Mouse (Mus musculus) stomach, embryonic 15.5 days (tissue): ENCODE results near the gene Vps51. TPM values are rescaled to one million over a fixed set of nuclear protein-coding genes. Genes with fewer than 3 reads are reported as not detected.
A peak's percentile ranks its signal among the peaks of the same experiment; 100 is the strongest.

Experiments
- ATAC-seq: fragments of 200-750 bp; cut with Nextera tagmentation; 2 replicates; pipeline ENCODE4 v1.8.0; 2017; ENCODE audit warnings: low read depth, moderate number of reproducible peaks, moderate TSS enrichment; ENCODE audit not compliant: insufficient read depth, low FRiP score
- H3K27ac ChIP-seq: fragments of 300-500 bp; sonication (generic); 2 replicates; pipeline ENCODE4 v1.5.1; 2015; ENCODE audit warnings: mild to moderate bottlenecking, inconsistent platforms
- H3K27me3 ChIP-seq: fragments of 300-500 bp; sonication (generic); replicated peaks from 2 replicates; pipeline ENCODE4 v1.6.1; 2015; ENCODE audit warnings: inconsistent platforms
- H3K36me3 ChIP-seq: fragments of 300-500 bp; sonication (generic); 2 replicates; pipeline ENCODE4 v1.6.1; 2015; ENCODE audit warnings: inconsistent platforms
- H3K4me1 ChIP-seq: fragments of 300-500 bp; sonication (generic); 2 replicates; pipeline ENCODE4 v1.6.1; 2015; ENCODE audit warnings: inconsistent platforms
- H3K4me2 ChIP-seq: fragments of 300-500 bp; sonication (generic); 2 replicates; pipeline ENCODE4 v1.6.1; 2015; ENCODE audit warnings: mild to moderate bottlenecking, inconsistent platforms
- H3K4me3 ChIP-seq: fragments of 300-500 bp; sonication (generic); replicated peaks from 2 replicates; pipeline ENCODE4 v1.5.1; 2015; ENCODE audit warnings: inconsistent platforms
- H3K9ac ChIP-seq: fragments of 300-500 bp; sonication (generic); 2 replicates; pipeline ENCODE4 v1.6.1; 2015; ENCODE audit warnings: inconsistent platforms
- H3K9me3 ChIP-seq: fragments of 300-500 bp; sonication (generic); 2 replicates; pipeline ENCODE4 v1.6.1; 2016; ENCODE audit warnings: inconsistent platforms
- WGBS: fragments of 180-500 bp; shearing (Covaris S2); methylation state at CpG from one replicate; pipeline ENCODE4 v1.1.7; 2015; 5-methylcytosine and 5-hydroxymethylcytosine counted together
- polyA plus RNA-seq: library from polyadenylated mRNA; unstranded; fragments of >200 nt; fragmentation: Nextera tagmentation; extraction: Ambion mirVana; gene quantifications from 2 replicates; pipeline ENCODE4 v1.2.1, GENCODE M21; 2015

Vps51 gene
- polyA plus RNA-seq, 1 experiment from 2014 or later, result 69.1 TPM

GRCm38 (mm10) chr19:6104476-6104875 lies 27.4 kb upstream of the Vps51 start:
- Histone ChIP-seq H3K9ac (no peak overlapping the region), H3K4me1 (no peaks in the 10 kb centered on the region), H3K27ac (no peak overlapping the region), H3K4me2 (no peak overlapping the region), H3K4me3 (no peak overlapping the region), H3K27me3 (no peaks in the 10 kb centered on the region), H3K36me3 (no peaks in the 10 kb centered on the region), H3K9me3 (no peaks in the 10 kb centered on the region)
- ATAC-seq, result no peak
- 65% methylated on average over 4 of the region's 4 CpGs for WGBS

GRCm38 (mm10) chr19:6102169-6102853 lies 25.3 kb upstream of the Vps51 start:
- peak; percentile 63; the same call in 1 of the 2 replicates for ATAC-seq
- no peak overlapping the region for H3K4me2 ChIP-seq
- no peaks in the 10 kb centered on the region for H3K9me3 ChIP-seq
- no peaks in the 10 kb centered on the region for H3K4me1 ChIP-seq
- H3K36me3 ChIP-seq, result no peaks in the 10 kb centered on the region
- H3K27me3 ChIP-seq, result no peaks in the 10 kb centered on the region
- WGBS, result 71% methylated on average over 6 of the region's 6 CpGs
- no peak overlapping the region for H3K27ac ChIP-seq
- H3K4me3 ChIP-seq, result no peak overlapping the region
- H3K9ac ChIP-seq, result no peak overlapping the region

- Histone ChIP-seq H3K9me3 (no peaks in the 10 kb centered on the region), H3K4me3 (no peak overlapping the region), H3K36me3 (no peaks in the 10 kb centered on the region), H3K4me1 (no peaks in the 10 kb centered on the region), H3K4me2 (no peak overlapping the region), H3K27me3 (no peaks in the 10 kb centered on the region), H3K27ac (no peak overlapping the region), H3K9ac (no peak overlapping the region)
- WGBS, result 64% methylated on average over 6 of the region's 6 CpGs
- no peak for ATAC-seq
Measured at GRCm38 (mm10) chr19:6101186-6101585, 24.2 kb upstream of the Vps51 start.

- WGBS, result 88% methylated on average over 3 of the region's 3 CpGs
- Histone ChIP-seq H3K4me2 (no peak overlapping the region), H3K36me3 (0 out of 2 replicates have a peak, but pooled peaks cover 8% of the 10 kb centered on the region), H3K27ac (no peak overlapping the region), H3K9me3 (no peaks in the 10 kb centered on the region), H3K4me3 (no peak overlapping the region), H3K9ac (no peak overlapping the region), H3K27me3 (no peaks in the 10 kb centered on the region), H3K4me1 (no peaks in the 10 kb centered on the region)
- no peak for ATAC-seq
Measured at GRCm38 (mm10) chr19:6097847-6098246, 20.8 kb upstream of the Vps51 start.

GRCm38 (mm10) chr19:6094119-6094518 lies 17.1 kb upstream of the Vps51 start, which contains the start of gene AC131692.1:
Gene AC131692.1, plus strand, starts transcription at chr19:6094419.
- Histone ChIP-seq H3K36me3 (peaks cover 25% of the 10 kb centered on the region; the same call in 1 of the 2 replicates), H3K27me3 (no peaks in the 10 kb centered on the region), H3K4me3 (no peak within 1 kb of the TSS), H3K4me2 (no peak within 1 kb of the TSS), H3K27ac (no peak within 1 kb of the TSS), H3K9me3 (no peaks in the 10 kb centered on the region), H3K4me1 (no peaks in the 10 kb centered on the region), H3K9ac (no peak within 1 kb of the TSS)
- ATAC-seq, result no peak
- WGBS, result 87% methylated on average over 7 of the region's 7 CpGs

GRCm38 (mm10) chr19:6088841-6089240 lies 11.8 kb upstream of the Vps51 start:
- Histone ChIP-seq H3K36me3 (peaks cover 17% of the 10 kb centered on the region; the same call in 1 of the 2 replicates), H3K9ac (no peak overlapping the region), H3K4me2 (no peak overlapping the region), H3K27ac (no peak overlapping the region), H3K4me3 (no peak overlapping the region), H3K27me3 (no peaks in the 10 kb centered on the region), H3K9me3 (no peaks in the 10 kb centered on the region), H3K4me1 (peaks cover 10% of the 10 kb centered on the region)
- WGBS, result 91% methylated on average over 13 of the region's 13 CpGs
- ATAC-seq, result no peak

- peak; percentile 69 for ATAC-seq
- Histone ChIP-seq H3K9ac (peak overlapping the region; percentile 40; the same call in 1 of the 2 replicates), H3K27ac (peak overlapping the region; percentile 77), H3K27me3 (no peaks in the 10 kb centered on the region), H3K9me3 (no peaks in the 10 kb centered on the region), H3K4me1 (peaks cover 16% of the 10 kb centered on the region), H3K36me3 (peaks cover 17% of the 10 kb centered on the region), H3K4me2 (peak overlapping the region; percentile 78), H3K4me3 (peak overlapping the region; percentile 72)
- 0% methylated on average over 17 of the region's 17 CpGs for WGBS
Measured at GRCm38 (mm10) chr19:6085417-6085879, 8.4 kb upstream of the Vps51 start.

GRCm38 (mm10) chr19:6084478-6085248 lies 7.6 kb upstream of the Vps51 start, which contains the start of the genes Zfpl1 and Cdca5:
Gene Zfpl1, minus strand, starts transcription at chr19:6084956.
Gene Cdca5, plus strand, starts transcription at chr19:6084983.
- ATAC-seq, result peak; percentile 88
- Histone ChIP-seq H3K27ac (peak within 1 kb of the TSS; percentile 77), H3K27me3 (no peaks in the 10 kb centered on the region), H3K9ac (peak within 1 kb of the TSS; percentile 60), H3K4me3 (peak within 1 kb of the TSS; percentile 72), H3K9me3 (no peaks in the 10 kb centered on the region), H3K4me1 (peaks cover 16% of the 10 kb centered on the region), H3K4me2 (peak within 1 kb of the TSS; percentile 82), H3K36me3 (peaks cover 20% of the 10 kb centered on the region)
- under 1% methylated on average over 58 of the region's 58 CpGs for WGBS

- H3K4me2 ChIP-seq, result no peak within 1 kb of the TSS
- ATAC-seq, result no peak
- no peak within 1 kb of the TSS for H3K27ac ChIP-seq
- peaks cover 16% of the 10 kb centered on the region for H3K4me1 ChIP-seq
- H3K36me3 ChIP-seq, result peaks cover 17% of the 10 kb centered on the region
- H3K27me3 ChIP-seq, result no peaks in the 10 kb centered on the region
- no peak within 1 kb of the TSS for H3K4me3 ChIP-seq
- H3K9ac ChIP-seq, result no peak within 1 kb of the TSS
- WGBS, result 86% methylated on average over 9 of the region's 9 CpGs
- H3K9me3 ChIP-seq, result no peaks in the 10 kb centered on the region
Measured at GRCm38 (mm10) chr19:6082156-6082555, 5.1 kb upstream of the Vps51 start, which contains the start of gene Gm28374. Gene Gm28374, minus strand, starts transcription at chr19:6082256.

- no peaks in the 10 kb centered on the region for H3K9me3 ChIP-seq
- no peak within 1 kb of the TSS for H3K4me3 ChIP-seq
- H3K27ac ChIP-seq, result no peak within 1 kb of the TSS
- H3K4me2 ChIP-seq, result no peak within 1 kb of the TSS
- H3K4me1 ChIP-seq, result peaks cover 22% of the 10 kb centered on the region
- no peaks in the 10 kb centered on the region for H3K27me3 ChIP-seq
- ATAC-seq, result no peak
- H3K36me3 ChIP-seq, result peaks cover 22% of the 10 kb centered on the region
- 91% methylated on average over 12 of the region's 12 CpGs for WGBS
- no peak within 1 kb of the TSS for H3K9ac ChIP-seq
Measured at GRCm38 (mm10) chr19:6079983-6080480, 3.0 kb upstream of the Vps51 start, which contains the start of gene Tmem262. Gene Tmem262, plus strand, starts transcription at chr19:6080033.

GRCm38 (mm10) chr19:6073889-6074288 lies 3.1 kb downstream of the Vps51 start:
- H3K9me3 ChIP-seq, result no peaks in the 10 kb centered on the region
- no peak for ATAC-seq
- H3K36me3 ChIP-seq, result peaks cover 26% of the 10 kb centered on the region
- peaks cover 16% of the 10 kb centered on the region; the same call in 1 of the 2 replicates for H3K4me1 ChIP-seq
- no peak overlapping the region for H3K27ac ChIP-seq
- no peak overlapping the region for H3K4me3 ChIP-seq
- no peaks in the 10 kb centered on the region for H3K27me3 ChIP-seq
- no peak overlapping the region for H3K9ac ChIP-seq
- WGBS, result 83% methylated on average over 5 of the region's 5 CpGs
- no peak overlapping the region for H3K4me2 ChIP-seq
